Mouse (Mus musculus) gastrocnemius, adult 2 months (tissue): Measurements from ENCODE around the gene Eml1. TPM values are rescaled to one million over a fixed set of nuclear protein-coding genes. Genes with fewer than 3 reads are reported as not detected.

Source experiments
- DNase-seq: peaks from one replicate; pipeline ENCODE4 v3.0.0; 2022
- H3K27ac ChIP-seq: fragments of 200-600 bp; 2 replicates; pipeline ENCODE4 v1.8.1; 2022; ENCODE audit warnings: mild to moderate bottlenecking
- H3K4me3 ChIP-seq: fragments of 200-600 bp; 2 replicates; pipeline ENCODE4 v1.8.1; 2022; ENCODE audit warnings: mild to moderate bottlenecking, moderate library complexity
- CTCF ChIP-seq: fragments of 200-600 bp; IDR thresholded peaks from 2 replicates; pipeline ENCODE4 v1.8.1; 2022; ENCODE audit warnings: antibody characterized with exemption, mild to moderate bottlenecking, moderate library complexity
- intact Hi-C: fragments of 180-260 bp; cut with DNase I; formaldehyde crosslinking; loops from one replicate; pipeline ENCODE4 v1.15.1; 2025
- total RNA-seq, 2 experiments: library from RNA; stranded (reverse); gene quantifications; 2 replicates each; pipeline ENCODE4 v1.2.3; 2021

Eml1 gene
- total RNA-seq, 2 experiments from 2014 or later: 93.4 to 111 TPM

DNA sequence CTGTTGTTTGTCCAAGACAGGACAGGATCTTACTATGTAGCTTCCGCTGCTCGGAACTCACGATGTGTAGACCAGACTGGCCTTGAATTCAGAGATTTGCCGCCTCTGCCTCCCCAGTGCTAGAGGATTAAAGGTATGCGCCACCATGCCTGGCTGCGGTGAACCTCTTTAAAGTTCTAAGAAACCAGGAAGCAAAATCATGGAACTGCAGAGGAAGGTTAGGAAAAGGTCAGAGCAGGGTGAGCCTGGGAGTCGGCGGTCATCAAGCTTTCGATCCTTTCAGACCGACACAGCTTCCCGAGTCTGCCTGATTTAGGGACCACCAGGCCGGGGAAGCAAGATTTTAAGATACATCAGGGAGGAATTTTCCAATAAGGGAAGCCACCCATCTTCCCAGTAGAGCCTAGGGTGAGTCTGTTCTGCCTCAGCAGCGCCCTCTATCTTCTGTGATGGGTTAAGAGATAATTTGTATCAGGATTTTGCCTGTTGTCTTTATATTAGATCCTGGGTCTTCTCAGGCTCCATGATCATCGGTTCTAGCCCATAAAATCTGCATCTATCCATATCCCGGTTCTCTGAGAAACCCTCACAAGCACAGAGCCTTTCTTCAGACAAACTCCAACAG lies 176.6 kb downstream of the Eml1 start:
- TF ChIP-seq CTCF: peak; percentile 25; the same call in 1 of the 2 replicates
- intact Hi-C loops: no loop called here
- DNase-seq: no peak
- no peak overlapping the region for H3K4me3 ChIP-seq
- H3K27ac ChIP-seq: no peak overlapping the region; the same call in 1 of the 2 replicates

- TF ChIP-seq CTCF: no peak
- Histone ChIP-seq H3K4me3 (no peak overlapping the region), H3K27ac (no peak overlapping the region)
- intact Hi-C loops: no loop called here
- no peak for DNase-seq
Measured at GRCm38 (mm10) chr12:108551731-108552130, 181.0 kb downstream of the Eml1 start.

- intact Hi-C loops: no loop called here
- H3K4me3 ChIP-seq: no peak overlapping the region
- DNase-seq: peak; percentile 30
- peak overlapping the region; percentile 76 for H3K27ac ChIP-seq
- TF ChIP-seq CTCF: no peak
Measured at GRCm38 (mm10) chr12:108553079-108553478, 182.3 kb downstream of the Eml1 start.

DNA sequence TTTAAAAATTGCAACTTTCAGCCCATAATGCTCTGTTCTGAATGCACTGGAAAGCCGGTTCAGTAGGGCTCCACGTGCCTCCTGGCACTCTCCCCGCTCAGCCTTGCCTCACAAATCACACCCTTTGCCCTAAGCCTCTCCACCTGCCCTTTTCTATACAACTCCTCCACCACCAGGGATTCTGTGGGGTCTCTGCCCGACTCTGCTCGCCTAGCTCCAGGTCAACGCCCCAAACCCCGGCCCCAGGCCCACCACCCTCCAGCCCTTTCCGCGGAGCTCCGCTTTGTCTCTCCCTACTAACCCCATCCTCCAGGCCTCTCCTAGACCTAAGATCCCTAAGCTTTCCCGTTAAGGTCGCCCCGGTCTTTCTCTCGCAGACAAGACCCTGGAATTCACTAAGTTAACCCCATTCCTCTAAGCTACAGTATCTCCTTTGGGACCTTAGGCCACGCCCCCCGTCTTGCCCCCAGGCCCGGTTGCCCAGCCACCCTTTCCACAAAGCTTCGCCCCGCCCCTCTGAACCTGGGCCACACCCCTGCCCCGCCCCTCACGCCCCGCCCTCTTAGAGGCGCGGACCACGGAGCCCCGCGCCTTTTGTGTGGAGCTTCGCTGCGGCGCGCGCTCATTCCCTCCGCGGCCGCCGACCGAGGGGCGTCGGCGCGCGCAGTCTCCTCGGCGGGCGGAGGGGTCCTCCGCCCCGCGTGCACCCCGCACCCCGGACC lies 183.5 kb downstream of the Eml1 start, which contains the start of gene Evl:
Evl (plus strand) TSS at position 601 of the 722 bp plus-strand sequence.
- intact Hi-C loops: no loop called here
- DNase-seq: peak; percentile 86
- TF ChIP-seq CTCF: no peak
- Histone ChIP-seq H3K27ac (peak within 1 kb of the TSS; percentile 76), H3K4me3 (peak within 1 kb of the TSS; percentile 91)

DNA sequence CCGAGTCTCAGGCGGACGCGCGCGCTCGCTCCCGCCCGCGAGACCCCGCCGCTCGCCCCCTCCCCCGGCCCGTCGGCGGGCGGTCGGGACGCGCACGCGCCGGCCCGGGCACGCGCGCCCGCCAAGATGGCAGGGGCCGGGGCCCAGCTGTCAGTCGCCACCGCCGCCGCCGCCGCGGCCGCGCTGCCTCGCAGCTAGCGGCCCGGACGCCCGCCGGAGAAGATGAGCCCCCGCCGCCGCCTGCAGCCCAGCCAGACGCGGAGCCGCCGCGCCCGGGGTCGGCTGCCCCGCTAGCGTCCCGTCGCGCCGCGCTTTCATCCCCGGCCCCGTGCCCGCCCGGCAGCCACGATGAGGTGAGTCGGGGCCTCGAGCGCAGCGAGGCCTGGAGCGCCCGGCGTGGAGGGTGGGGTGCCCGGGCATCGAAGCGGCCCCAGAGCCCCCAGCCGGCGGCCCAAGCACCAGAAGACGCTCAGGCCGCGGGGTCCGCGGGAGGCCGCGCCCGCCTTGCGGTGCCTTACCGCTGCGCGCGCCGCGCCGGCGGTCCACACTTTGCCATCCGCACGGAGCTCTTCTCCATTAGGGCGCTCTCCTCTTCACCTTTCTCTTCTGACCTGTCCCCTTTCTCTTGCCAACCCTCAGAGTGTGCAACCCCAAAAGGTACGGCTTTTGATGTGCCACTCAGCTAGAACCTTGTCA lies 184.3 kb downstream of the Eml1 start:
- intact Hi-C loops: no loop called here
- no peak for TF ChIP-seq CTCF
- peak overlapping the region; percentile 76 for H3K27ac ChIP-seq
- H3K4me3 ChIP-seq: peak overlapping the region; percentile 91
- peak; percentile 58 for DNase-seq

DNA sequence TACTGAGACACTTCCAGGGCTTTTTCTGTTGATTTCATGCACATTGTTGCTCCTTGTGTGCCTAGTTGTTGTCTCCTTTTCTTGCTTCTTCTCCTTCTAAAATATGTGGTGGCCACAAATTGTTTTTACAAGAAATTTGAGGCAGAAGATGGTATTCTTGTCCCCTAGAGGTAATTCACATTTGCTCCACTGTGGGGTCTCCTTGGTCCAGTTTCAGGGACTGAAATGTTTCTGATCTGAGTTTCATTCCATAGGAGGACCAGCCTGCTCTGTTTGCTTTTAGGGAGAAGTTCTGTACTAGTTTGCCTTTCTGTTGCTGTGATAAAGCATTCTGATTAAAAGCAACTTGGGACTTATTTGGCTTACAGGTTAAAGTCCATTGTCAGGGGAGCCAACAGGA lies 187.4 kb downstream of the Eml1 start:
- Histone ChIP-seq H3K4me3 (no peak overlapping the region), H3K27ac (no peak overlapping the region)
- no peak for DNase-seq
- intact Hi-C loops: no loop called here
- TF ChIP-seq CTCF: no peak

- intact Hi-C loops: loop anchor here (5.0 kb wide), 1 partner anchor 194 kb away; no protein-coding TSS in a partner anchor
- no peak for DNase-seq
- Histone ChIP-seq H3K27ac (no peak overlapping the region), H3K4me3 (no peak overlapping the region)
- TF ChIP-seq CTCF: peak; percentile 67
Measured at GRCm38 (mm10) chr12:108563238-108563637, 192.5 kb downstream of the Eml1 start.

DNA sequence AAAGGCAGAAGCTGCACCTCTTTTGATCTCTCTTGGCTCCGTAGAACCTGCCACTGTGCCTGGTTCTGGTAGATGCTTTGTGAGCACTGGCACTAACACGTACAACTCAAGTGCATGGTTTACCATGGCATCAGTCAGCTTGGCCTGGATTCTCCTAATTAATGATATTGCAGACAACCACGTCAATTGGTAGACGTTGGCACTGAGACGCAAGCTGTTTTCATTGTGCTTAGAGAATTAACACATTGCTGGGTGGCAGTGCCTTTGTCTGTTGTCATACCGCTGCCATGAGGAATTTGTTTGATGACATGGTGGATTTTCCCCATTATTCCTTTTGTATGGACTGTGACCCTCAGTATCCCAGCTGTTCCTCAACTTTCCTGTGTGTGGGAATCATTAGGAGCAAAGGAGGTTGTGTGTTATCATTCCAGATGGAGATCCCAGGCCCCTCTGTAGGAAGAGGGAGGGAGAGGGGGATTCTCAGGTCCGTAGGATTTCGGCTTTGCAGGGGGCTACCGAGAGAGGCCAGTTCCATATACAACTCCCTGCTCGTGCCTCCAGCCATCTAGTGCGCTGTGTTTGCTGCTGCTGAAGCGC lies 194.3 kb downstream of the Eml1 start:
- no peak for TF ChIP-seq CTCF
- intact Hi-C loops: loop anchor here (5.0 kb wide), 1 partner anchor 192 kb away; no protein-coding TSS in a partner anchor
- no peak overlapping the region for H3K4me3 ChIP-seq
- no peak overlapping the region for H3K27ac ChIP-seq
- no peak for DNase-seq

DNA sequence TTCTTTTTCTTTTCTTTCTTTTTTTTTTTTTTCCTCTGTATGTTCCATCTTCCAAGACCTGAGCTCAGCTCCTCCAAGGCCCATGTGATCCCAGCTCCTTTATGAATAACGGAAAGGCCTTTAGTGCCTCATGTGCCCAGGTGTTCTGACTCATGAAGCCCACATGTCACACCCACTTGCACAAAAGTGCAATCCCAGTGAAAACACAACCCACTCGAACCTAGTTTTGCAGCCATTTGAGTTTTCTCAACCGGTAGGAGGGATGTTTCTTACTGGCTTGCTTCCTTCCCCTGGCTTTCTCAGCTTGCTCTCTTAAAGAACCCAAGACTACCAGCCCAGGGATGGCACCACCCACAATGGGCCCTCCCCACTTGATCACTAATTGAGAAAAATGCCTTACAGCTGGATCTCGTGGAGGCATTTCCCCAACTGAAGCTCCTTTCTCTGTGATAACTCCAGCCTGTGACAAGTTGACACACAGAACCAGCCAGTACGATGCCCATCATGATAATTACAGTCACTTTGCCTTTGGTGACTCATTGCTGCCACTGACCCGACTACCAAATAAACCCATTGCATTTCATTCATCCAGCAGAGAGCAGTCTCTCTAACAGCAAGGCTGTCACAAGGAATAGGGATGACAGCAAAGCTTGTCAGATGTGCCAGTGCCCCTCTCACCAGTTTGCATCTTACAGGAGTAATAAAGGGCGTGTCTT lies 208.6 kb downstream of the Eml1 start:
- TF ChIP-seq CTCF: no peak
- no peak for DNase-seq
- intact Hi-C loops: no loop called here

DNA sequence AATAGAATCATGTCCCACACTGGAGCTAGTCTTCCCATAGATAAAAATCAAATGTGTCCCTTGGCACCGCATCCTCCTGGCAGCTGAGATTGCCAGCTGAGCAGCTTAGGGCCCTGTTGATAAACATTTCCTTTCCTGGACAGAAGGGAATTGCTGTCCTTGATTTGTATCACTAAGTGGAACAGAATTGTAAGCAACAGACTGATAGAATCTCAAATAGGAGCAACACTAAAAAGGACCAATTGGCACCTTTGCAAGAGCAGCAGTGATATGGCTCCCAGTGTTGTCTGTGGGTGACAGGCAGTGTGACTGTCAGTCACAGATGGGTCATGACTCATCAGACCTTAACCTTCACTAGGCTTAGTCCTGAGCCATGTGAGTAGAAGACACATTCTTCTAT lies 213.0 kb downstream of the Eml1 start:
- no peak for DNase-seq
- Histone ChIP-seq H3K4me3 (no peak overlapping the region), H3K27ac (no peak overlapping the region)
- TF ChIP-seq CTCF: no peak
- intact Hi-C loops: no loop called here

More for the DNA sequence above, 208.6 kb downstream of the Eml1 start:
- Histone ChIP-seq H3K4me3 (no peak overlapping the region), H3K27ac (no peak overlapping the region)

Other genes starting within 250 kb of the Eml1 start
- gene Setd3, start 191.6 kb upstream of the Eml1 start, total RNA-seq: 100 to 1,000 TPM; 100 to 106 TPM
- gene Ccnk, start 191.4 kb upstream of the Eml1 start, total RNA-seq: 100 to 1,000 TPM in 1 of 2 experiments, 10 to 100 TPM in 1; 92.4 to 148 TPM
- 10 to 100 TPM; 30.1 to 33.4 TPM for gene Ccdc85c, start 95.5 kb upstream of the Eml1 start, total RNA-seq
- gene Hhipl1, start 64.7 kb upstream of the Eml1 start, total RNA-seq: 1 to 10 TPM in 1 of 2 experiments, under 1 TPM in 1; 0.66 to 1.1 TPM
- under 1 TPM; 0.10 to 0.25 TPM for gene Cyp46a1, start 36.6 kb upstream of the Eml1 start, total RNA-seq
- gene Evl, start 183.8 kb downstream of the Eml1 start, total RNA-seq: 10 to 100 TPM in 1 of 2 experiments, 1 to 10 TPM in 1; 10.0 to 17.7 TPM